Mouse (Mus musculus): ENCODE measurements around the gene Olfr688.

The Olfr688 gene

DNA sequence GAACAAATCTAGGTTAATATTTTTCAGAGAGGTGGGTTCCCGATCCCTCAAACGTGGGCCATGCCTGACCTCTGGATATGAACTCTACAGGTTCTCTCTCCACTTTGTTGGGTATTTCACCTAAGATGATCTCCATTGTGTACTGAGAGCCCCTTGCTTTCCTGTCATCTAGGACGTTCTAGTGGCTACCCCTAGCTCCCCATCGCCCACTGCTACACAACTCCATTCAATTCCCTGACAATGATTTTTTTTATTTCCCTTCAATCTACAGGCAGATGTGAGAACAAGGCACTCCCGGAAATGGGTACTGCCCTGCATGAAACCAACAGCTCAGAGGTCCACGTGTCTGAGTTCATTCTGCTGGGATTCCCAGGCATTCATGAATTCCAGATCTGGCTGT lies at the start of gene Olfr688:
TSS of gene Olfr688 (plus strand) at position 301 of the 400 bp plus-strand sequence.
- DNase-seq = no peak

DNA sequence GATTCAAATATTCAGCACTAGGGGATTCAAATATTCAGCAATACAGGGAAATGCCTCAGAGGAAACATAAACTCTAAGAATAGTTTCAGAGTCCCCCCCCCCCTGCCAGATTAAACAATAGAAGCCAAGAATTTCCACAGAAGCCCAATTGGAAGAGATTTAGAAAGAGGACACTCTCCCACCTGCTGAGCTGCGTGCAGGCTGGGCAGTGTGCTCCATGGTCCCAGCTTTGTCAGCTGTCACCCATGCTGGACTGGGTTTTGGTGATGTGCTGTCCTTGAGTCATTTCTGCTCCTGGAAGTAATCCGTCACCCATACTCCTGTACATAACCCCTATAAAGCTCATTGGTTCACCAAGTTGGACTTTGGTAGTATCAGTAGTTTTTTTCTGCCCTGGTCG lies 40.2 kb upstream of the Olfr688 start:
- DNase-seq = no peak

DNA sequence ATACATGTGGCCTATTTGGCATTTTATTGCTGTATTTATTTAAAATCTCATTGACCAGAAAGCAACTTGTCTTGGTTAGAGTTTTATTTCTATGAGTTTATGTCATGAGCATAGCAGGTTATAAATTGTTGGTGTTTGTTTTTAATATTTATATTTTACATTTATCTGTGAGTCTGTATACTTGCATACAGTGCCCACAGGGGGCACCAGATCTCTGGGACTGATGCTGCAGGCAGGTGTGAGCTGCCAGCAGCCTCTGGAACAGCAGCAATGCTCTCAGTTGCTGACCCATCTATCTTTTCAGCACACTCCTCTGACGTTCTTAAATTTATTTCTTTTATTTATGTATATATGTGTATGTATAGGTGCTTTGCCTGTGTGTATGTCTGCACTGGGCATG lies 39.7 kb upstream of the Olfr688 start:
- peak in 1 of 2 experiments; percentile 14 for DNase-seq

DNA sequence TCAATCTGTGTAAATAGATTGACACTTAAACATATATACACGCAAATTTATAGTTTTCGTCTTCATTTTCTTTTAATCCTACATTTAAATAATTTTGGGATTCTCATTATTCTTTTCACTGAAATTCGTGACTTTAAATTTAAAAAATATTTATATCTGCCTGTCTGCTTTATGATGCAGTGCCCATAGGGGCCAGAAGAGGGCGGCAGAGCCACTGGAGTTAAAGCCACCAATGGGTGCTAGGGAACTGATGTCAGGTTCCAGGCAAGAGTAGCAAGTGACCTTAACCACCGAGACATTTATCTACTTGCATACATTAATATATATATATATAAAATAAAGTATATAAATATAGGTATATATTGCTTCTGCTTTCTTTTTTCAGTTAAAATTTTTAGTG lies 31.2 kb upstream of the Olfr688 start:
- peak; percentile 40 to 43 for DNase-seq

DNA sequence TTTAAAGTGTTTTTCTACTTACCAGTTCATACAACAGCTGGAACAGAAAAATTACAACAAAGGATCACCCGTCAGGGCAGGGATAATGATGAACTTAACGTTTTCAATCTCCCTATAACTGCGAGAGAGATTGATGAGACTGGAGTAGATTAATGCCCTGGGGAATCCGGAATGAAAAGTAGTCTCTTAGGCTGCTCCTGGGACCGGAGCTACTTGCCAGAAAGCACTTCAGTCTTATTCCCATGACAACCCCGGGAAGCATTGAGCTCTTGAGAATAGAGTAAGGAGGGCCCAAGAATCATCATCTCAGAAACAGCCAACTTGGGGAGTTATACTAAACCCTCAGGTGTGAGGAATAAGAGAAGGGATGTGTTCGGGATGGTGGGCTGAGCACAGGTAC lies 15.5 kb upstream of the Olfr688 start:
- no peak for DNase-seq

DNA sequence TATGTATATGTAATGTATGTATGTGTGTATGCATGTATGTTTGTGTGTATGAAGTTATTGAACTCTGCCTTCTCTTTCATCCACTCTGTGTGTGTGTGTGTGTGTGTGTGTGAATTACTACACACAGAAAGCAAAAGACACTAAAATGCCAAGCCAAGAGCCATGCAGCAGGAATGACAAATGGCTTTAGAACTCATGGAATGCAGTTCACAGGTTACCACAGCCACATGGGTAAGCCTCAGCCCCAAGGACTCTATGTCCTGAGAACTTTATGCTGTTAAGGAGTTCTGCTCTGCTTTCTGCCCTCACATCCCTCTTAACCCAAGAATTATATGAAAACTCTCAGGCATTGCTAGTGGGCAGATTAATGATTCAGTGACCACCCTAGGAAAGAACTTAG lies 2.2 kb downstream of the Olfr688 start:
- DNase-seq = no peak

DNA sequence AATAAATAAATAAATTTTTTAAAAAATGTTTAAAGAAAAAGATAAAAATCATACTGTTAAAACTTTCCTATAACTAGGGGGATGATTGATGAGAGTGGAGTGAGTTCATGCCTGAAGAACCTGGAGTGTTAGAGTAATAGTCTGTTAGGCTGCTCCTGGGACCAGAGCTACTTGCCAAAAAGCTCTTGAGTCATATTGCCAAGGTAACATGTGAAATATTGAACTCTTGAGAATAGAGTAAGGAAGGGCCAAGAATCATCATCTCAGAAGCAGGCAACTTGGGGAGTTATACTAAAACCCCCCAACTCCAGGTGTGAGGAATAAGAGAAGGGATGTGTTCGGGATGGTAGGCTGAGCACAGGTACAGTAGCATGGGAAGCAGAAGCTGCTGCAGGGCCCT lies 23.0 kb downstream of the Olfr688 start, which contains the start of gene Olfr689:
TSS of gene Olfr689 (plus strand) at position 301 of the 400 bp plus-strand sequence.
- DNase-seq = no peak

DNA sequence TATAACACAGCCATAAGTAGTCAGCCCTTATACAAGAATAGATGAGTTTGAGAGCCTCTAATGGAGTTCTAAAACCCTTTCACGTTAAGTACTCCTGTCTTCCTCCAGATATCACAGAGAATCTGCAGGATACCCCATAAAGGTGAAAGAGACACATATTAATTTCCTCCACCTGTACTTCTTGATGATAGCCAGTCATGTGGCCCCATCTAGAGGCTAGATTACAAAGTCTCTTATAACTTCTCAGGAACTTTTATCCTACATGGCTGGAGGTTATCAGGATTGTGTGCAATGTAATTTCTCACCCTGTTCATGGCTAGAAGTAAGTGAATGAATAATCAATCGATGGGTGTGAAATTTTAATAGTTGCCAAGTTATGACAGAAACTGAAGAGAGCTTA lies 37.4 kb downstream of the Olfr688 start:
- DNase-seq = no peak

DNA sequence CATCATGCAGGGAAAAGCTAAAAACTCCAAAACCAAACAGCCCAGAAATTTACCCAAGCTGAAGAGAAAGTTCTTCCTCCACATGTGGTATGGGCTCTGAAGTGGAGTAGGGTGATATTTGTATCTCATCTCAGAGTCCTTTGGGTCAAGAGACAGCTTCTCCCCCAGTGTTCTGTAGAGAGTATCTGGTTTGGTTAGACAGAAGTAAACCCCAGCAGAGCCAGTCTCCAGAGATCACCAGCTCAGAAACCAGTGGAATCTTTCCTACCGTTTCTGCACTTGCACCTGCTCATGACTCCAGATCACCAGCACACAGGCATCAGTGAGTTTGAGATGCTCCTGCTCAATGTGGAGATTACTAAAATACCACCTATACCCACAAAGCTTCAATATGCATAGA lies 46.1 kb downstream of the Olfr688 start, which contains the start of gene Olfr690:
TSS of gene Olfr690 (minus strand) at position 101 of the 400 bp plus-strand sequence.
- DNase-seq = no peak
